Mouse (Mus musculus): ENCODE data around the gene Gm8439.
A peak's percentile ranks its signal among the peaks of the same experiment; 100 is the strongest.
"Not testable (repeated sequence)": the region's sequence is repeated elsewhere in the genome, so short reads cannot be mapped to it uniquely, and the experiment has no call there.

Gene Gm8439

DNA sequence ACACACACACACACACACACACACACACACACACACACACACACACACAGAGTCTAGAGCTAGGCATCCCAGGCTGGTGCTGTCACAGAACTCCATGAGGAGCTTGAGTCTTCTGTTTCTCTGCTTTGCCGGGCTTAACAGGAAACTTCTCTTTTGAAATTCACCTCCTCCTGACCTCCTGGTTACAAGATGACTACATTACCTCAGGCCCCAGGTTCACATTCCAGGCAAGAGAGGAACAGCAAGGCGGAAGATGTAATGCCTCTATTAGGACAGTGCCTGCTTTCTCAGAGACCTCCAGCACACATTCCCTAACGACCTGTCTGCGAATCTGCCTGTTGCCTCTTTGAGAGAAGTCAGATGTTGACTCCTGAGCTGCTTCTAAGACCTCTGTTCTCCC lies at the start of gene Gm8439:
Gene Gm8439, plus strand, starts transcription at position 301 of the 400 bp plus-strand sequence.
- DNase-seq = no peak

DNA sequence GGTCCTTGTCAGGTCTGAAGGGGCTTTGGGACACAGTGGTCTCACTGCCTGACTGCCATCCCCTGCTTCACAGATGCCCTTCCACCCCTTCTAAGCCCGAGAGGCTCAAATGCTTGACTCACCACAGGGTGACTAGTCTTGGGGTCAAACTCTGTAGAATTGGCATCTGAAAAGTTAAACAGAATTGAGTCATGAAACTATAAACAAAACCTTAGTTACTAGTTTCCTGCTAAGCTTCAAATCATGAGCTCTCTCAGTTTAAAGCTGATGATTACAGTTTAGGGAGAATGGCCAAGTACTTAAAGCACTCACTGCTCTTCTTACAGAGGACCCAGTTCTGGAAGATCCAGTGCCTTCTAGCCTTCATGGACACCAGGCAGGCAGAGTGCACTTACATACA lies 43.6 kb upstream of the Gm8439 start:
- DNase-seq = no peak

DNA sequence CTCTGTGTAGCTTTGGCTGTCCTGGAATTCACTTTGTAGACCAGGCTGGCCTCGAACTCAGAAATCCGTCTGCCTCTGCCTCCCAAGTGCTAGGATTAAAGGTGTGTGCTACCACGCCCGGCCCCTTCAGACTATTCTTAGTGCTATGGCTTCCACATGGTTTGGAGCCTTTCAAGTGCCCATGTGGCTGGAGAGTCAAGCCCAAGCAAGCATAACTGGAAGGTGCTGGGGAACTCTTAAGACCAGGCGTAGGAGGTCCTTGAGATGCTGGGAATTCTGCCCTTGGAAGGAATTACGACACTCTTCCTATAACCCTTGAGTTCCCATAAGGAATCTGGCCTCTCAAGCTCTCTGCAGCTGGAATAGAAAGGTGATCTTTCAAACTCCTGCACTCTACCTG lies 32.0 kb upstream of the Gm8439 start:
- no peak for DNase-seq

DNA sequence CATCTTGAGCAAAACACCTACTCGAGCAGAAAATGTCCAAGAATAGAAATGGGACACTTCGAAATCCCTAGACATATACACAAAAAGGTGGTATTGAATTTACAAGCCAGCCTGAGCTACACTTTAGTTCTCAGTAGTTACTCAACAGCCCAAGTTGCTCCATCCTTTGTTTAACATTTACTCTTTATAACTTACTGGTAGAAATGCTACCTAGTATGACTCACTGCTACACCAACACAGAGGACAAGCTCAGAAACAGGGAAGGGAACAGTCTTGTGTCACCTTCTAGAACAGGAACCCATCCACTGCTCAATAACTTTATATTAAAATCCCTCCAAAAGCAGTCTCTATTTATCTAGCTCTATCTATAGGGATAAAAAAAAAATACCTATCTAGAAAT lies 22.8 kb upstream of the Gm8439 start:
- DNase-seq = no peak

DNA sequence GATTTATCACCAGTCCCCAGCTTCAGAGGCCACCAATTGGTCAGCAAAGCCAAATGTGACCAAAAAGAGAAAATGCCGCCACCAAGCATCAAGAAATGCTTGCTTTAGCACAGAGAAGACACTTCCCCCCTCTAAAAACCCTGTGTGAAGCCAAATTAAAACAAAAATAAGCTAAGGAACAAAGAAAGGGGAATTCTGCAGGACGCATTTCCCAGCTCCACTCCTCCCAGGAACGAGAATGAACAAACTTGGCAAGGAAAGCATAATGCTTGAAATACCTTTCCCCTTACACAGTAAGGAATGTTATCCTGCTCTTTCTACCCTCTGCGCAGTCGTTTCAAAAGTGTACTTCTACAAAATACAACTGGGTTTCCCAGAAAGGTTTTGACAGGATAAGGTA lies 20.5 kb upstream of the Gm8439 start:
- DNase-seq = no peak

DNA sequence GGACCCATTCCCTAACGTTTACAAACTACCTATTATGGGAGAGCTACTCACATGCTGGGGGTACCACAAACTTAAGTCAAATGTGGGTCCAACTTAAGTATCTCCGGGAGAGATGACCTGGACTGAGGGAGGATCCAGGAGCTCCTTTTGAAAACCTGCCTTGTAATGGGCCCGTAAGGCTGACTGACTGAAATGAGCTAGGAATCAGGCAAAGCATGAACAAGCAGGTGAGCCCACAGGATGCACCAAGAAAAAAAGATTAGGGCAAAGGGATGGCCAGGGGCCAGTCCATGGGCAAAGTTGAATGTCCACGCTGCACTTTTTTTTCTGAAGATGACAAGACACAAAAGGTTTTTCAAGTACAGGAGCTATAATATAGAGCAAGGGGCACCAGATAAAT lies 19.5 kb upstream of the Gm8439 start:
- DNase-seq = peak; percentile 28

DNA sequence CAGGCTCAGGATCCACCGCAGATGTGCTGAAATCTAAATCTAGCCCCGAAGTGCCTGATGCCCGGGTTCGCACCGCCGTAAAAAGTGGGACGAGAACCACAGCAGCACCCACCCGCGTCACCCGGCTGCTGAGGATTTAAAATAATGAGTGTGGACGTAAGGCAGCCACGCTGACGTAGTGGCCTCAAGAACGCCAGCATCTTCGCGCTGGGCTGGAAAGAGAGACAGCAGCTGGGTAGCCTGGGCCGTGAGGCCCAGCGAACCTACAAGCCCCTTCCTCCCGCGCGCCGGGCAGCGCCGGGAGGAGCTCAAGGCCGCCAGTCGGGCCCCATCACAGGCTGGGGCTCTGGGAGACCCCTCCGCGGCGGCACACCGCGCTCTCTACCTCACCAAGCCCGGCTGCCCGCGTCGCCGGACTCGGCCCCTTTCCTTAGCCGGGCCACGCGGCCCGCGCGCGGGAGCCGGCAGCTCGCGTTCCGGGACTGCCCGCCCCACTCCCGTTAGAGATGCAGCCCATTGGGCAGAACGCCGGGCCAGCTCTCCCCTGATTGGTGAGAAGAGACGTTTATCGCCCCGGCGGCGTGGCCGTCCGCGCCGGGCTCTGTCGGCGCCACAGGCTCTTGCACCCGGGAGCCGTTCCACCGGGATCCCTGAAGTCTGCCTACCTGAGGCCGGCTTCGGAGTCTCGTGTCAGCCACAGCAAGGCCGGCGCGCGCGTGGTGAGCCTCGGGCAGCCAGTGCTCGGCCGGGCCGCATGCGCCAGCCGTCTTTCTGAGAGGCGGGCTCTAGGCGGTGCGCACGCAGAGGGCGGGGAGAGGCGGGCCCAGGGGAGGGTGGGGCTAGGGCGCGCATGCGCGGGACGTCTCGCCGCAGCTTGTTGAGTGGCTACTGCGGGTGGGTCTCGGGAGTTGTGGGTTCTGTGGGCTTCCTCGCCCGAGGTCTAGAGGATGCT lies 18.8 kb upstream of the Gm8439 start, which contains the start of gene Ctps:
Gene Ctps, minus strand, starts transcription at position 791 of the 952 bp plus-strand sequence.
- peak; percentile 96 for DNase-seq

DNA sequence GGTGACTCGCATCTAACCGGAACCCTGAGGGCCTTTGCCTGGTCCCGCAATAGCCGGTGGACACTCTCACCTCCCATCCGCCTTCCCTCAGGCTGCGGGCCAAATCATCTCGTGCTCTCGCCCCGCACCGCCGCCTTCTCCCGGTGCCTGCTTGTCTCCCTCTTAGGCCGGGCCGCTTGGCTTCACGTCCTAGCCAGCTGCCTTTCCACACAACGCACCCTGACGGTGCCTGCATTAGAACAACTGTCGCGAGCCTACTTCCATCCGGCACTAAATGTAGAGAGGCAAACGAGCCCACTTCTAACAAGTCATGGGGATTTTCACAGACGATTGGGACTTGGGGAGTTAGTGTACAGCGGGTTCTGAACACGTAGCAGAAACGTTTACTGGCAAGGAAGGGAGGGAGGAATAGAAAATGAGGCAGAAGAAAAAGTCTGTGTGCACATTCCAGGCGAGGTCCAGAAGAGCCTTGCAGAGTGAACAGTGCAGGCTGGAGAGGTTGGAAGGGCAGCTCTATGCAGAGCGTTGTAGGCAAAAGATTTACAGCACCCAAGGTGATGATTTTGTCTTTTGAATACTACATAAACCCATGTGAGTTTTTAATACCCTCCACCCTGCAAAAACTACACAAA lies 18.0 kb upstream of the Gm8439 start:
- no peak for DNase-seq

DNA sequence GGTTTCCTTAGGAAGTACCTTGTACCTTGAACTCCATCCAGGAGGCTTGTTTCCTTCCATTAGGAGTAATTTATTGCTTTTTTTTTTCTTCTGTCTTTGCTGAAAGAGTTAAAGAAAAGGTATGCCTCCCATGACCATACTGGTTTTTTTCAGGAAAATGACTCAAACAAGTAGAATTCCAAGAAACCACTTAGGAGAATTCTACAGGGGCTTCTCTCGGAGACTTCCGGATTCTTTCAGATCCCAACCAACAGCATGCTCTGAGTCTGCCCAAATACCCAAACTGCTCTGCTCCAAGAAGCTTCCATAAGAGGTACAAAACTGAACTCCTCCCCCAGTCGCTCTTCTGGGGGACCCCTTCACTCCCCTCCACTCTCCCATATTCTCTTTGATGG lies 17.5 kb upstream of the Gm8439 start:
- DNase-seq = no peak

DNA sequence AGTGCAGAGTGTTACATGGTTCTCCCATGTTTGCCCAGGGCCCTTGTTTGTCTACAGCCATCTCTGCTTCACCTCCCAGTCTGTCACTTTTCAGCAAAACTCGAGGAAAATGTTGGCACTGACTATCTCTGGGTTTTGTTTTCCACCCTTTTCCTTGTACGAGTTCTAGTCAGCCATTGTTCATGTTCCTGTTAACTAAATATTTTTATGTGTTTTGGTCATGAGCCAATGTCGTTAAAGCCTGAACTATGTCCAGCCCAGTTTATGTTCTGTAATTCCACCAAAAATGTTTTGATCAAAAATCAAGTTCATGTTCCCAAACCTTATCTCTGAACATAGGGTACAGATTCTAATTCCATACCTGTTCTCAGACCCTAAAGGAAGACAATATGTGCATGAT lies 16.9 kb upstream of the Gm8439 start:
- DNase-seq = no peak

DNA sequence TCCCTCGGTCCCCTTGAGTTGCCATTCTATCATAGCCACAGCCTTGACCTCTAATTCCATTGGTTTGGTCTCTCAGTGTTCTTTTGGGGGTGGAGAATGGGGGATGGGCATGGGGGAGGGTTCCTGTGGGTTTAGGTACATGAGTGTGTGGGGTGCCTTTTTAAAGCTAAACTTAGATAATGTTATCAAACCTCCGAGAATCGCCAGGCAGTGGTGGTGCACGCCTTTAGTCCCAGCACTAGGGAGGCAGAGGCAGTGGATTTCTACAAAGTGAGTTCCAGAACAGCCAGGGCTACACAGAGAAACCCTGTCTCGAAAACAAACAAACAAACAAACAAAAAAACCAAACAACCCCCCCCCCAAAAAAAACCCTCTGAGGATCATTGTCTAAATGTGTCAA lies 7.7 kb upstream of the Gm8439 start:
- DNase-seq = no peak

DNA sequence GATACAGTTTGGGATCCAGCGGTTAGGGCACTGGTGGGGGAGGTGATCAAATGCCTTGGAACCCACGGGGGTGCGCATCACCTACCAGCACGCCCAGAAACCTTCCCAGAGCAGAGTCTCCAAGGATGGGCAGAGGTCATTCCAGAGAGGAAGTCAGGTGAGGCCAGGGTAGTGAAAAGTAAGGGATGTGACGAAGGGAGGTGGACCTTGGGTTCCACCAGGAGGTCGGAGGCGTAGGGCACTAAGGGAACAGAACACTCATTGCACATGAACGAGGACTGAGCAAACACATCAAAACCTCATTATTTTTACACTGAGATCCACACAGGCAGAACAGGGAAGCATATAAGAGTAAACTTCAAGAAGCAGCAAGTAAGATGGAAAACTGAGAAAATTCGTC lies 6.8 kb upstream of the Gm8439 start:
- no peak for DNase-seq

DNA sequence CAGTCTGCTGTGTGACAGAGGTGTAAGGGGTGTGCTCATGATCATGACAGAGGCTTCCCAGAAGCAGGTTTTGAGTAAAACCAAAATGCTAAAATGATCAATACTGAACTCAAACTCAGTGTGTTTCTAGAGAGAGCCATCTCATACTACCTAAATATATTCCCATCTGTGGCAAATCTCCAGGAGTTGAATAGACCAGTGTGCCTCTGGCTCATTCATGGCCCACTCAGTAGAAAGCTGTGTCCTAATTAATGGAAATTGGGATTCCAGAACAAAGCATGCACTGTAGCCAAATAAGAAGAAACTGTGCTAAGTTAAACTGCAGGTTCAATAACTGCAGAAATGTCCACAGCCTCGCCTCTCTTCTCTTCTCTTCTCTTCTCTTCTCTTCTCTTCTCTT lies 1.6 kb upstream of the Gm8439 start:
- no peak for DNase-seq

DNA sequence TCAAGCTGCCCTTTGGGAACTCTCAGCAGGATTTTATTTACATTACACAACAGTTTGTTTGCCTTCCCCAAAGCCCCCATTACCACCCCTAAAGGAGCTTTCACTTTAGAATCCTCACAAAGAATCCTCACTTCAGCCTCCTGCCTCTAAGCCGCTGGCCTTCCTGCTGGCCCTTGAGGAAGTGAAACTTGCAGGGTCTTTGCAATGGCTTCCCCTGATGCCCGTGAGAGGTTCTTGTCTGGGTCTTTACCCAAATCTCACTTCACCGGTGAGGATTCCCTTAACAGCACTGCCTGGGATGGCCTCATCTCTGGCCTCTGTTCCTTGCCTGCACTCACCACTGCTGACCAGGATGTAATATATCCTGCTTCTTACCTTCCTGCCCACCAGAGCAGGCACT lies 525 bp downstream of the Gm8439 start:
- no peak for DNase-seq

DNA sequence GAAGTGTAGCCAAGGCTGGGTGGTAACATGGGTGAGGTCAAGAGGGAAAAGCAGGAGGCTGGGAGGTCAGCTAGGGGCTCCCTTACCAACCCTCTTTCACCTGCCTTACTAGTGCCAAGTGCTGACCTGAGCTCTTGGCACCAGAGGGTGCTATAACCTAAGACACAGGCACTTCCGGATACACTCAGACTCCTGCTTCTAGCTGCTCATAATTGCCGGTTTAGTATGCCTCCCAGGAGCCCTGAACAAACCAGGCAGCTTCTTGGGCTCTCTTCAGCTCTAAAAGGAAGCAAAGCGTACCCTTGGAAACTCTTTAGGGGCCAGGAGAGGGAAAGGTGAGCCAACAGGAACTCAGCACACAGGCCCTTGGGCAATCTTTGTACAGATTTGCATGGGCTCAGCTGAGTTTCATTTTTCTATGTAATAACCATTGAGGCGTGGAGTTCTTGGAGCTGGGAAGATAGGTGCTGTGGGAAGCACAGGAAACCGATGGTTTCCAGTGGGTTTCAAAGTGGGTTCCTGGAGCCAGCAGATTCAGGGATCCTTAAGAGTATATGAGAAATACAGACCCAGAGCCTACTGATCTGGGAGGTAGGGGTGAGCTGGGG lies 1.4 kb downstream of the Gm8439 start:
- DNase-seq = peak; percentile 76

DNA sequence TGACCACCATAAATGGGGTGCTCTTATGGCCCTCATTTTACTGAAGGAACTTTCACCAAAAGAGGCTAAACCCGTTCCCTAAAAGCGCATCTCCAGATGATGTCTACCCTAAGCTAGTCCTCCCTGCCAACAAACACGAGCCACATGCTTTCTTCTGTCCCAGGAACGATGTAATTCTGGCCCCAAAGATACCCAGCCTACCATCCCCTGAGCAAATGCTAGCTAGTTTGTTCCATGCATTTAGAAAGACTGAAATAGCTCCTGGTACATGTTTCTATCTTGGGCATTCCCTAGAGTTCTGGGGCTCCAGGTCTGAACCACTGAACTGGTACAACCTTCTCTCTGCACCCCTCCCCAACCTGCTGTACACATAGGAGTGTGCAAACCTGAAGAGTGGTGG lies 2.4 kb downstream of the Gm8439 start:
- no peak for DNase-seq

DNA sequence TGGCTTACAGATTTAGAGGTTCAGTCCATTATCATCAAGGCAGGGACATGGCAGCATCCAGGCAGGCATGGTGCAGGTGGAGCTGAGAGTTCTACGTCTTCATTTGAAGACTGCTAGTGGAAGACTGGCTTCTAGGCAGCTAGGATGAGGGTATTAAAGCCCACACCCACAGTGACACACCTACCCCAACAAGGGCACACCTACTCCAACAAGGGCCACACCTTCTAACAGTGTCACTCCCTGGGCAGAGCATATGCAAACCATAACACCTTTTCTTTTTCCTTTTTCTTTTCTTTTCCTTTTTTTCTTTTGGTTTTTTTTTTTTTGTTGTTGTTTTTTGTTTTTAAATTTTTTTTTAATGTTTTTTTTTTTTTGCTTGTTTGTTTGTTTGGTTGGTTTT lies 7.7 kb downstream of the Gm8439 start:
- DNase-seq = not testable (repeated sequence)

DNA sequence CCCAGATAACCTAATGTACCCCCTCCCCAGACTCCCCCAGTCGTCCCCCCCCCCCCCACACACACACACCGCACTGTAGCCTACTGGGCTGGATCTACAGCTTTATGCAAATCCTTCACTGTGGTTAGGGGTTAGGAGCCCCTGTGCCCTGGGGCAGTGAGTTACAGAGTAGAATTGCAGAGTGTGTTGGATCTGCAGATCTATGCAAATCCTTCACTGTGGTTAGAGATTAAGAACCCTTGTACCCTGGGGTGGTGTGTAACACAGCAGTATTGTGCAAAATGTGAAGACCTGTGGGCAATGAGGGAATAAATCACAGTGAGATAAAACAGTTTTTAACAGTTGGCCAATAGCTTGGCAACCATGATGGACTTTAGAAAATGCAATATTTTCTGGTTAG lies 10.4 kb downstream of the Gm8439 start:
- no peak for DNase-seq

DNA sequence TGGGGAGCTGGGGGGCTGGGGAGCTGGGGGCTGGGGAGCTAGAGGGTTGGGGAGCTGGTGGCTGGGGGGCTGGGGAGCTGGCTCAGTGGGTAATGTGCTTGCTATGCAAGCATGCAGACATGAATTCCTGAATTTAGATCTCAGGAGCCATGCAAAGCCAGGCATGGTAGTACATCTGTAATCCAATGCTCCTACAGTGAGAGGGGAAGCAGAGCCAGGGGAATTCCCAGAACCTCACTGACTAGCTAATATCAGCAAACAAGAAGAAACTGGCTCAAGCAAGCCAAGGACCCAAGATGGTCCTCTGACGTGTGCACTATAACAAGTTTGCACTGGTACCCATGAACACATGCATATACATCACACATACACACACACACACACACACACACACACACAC lies 13.2 kb downstream of the Gm8439 start:
- no peak for DNase-seq

DNA sequence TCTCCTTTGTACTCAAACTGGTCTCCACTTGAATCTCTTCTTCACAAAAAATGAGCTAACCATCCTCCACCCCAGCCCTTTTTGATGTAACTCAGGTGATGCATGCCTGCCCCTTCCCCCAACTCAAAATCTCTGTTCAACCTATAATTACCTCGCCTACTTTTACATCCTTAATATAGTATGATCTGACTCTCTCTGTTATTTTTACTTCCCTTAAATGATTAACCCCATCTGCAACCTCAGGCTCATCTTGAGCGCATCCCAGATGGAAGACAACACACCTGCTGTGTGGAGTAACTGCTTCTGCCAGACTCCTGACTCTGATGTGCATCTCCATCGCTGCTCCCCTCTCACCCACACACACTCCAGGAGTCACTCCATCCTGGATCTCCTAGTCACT lies 14.1 kb downstream of the Gm8439 start:
- no peak for DNase-seq

DNA sequence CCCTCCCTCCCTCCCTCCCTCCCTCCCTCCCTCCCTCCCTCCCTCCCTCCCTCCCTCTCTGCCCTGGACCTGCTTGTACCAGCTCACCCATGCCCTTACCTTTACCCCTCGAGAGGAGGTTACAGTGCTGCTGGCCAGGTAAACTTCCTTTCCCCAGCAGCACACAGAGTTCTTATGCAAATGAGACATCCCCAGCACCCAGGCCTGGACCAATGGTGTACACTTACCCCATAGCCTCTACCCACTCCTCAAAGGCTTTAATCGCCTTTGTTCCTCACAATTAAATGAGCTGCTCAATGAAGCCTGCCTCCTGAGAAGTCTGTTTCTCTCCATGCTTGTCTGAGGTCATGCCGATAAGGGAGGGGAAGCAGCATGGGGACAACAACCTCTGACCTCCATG lies 18.4 kb downstream of the Gm8439 start:
- no peak for DNase-seq

DNA sequence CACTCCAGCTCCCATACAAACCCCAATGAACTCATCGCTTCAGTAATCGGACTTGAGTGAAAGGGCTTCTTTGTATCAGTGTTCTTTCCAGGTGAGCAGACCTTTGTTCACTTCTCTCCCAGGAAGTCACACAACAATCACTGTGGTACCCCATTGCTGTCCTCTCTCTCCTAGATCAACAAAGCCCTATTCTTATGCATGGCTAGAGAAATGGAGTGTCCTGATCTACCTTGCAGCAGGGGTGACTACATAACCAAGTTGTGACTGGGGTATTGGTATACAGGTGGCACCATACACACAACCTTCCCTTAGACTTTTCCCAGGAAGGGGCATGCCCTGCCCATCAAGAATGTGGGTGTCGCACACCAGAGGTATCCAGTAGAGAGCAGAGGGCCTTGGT lies 22.5 kb downstream of the Gm8439 start:
- no peak for DNase-seq

DNA sequence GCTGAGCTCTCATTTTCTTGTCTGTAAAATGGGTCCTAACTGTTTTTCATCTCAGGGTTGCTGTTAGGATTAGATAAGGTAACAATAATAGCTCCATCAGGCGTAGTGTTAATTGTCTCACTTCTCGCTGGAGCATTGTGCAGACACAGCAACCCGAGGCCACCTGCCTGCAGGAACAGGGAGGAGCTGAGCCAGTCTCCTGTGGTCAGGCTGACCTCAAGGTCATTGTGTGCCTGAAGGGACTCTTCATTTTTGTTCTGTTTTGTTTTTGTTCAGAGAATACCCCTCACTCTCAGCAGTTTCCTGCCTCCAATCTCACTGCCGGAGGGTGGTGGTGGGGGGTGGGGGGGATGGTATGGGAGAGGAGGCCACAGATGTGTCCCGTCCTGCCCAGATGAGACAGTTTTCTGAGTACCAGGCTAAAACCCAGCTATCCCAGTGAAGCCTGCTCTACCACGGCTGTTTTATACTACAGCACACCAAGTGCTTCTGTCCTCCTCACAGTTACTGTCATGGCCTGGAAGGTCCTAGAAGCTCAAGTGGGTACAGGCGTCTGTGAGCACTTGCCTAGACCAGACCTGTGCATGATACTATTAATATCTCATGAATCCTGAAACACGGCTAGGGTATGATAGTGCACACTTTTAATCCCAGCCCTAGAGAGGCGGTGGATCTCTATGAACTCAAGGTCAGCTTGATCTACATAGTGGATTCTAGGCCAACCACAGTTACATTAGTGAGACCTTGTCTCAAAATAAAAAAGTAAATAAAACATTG lies 23.9 kb downstream of the Gm8439 start:
- peak; percentile 57 for DNase-seq
